Mouse (Mus musculus) stomach, embryonic 14.5 days (tissue): ENCODE measurements around the gene Prph. TPM values are rescaled to one million over a fixed set of nuclear protein-coding genes. Genes with fewer than 3 reads are reported as not detected.
"Not testable (repeated sequence)": the region's sequence is repeated elsewhere in the genome, so short reads cannot be mapped to it uniquely, and the experiment has no call there.

Experiments
- ATAC-seq: fragments of 200-750 bp; cut with Nextera tagmentation; 2 replicates; pipeline ENCODE4 v1.8.0; 2017; ENCODE audit warnings: low read depth, moderate TSS enrichment; ENCODE audit not compliant: insufficient number of reproducible peaks, insufficient read depth, low FRiP score
- H3K27ac ChIP-seq: fragments of 300-500 bp; sonication (generic); 2 replicates; pipeline ENCODE4 v1.5.1; 2014; ENCODE audit warnings: mild to moderate bottlenecking, low read length, moderate library complexity, mixed read lengths
- H3K27me3 ChIP-seq: fragments of 300-500 bp; sonication (generic); 2 replicates; pipeline ENCODE4 v1.6.1; 2014; ENCODE audit warnings: low read length, control low read depth, mixed read lengths; ENCODE audit not compliant: control insufficient read depth, insufficient read depth
- H3K36me3 ChIP-seq: fragments of 300-500 bp; sonication (generic); 2 replicates; pipeline ENCODE4 v1.6.1; 2014; ENCODE audit warnings: mild to moderate bottlenecking, control low read depth, low read length, moderate library complexity, mixed read lengths; ENCODE audit not compliant: control insufficient read depth, insufficient read depth
- H3K4me1 ChIP-seq: fragments of 300-500 bp; sonication (generic); 2 replicates; pipeline ENCODE4 v1.6.1; 2014; ENCODE audit warnings: low read length, control low read depth, mixed read lengths; ENCODE audit not compliant: control insufficient read depth, insufficient read depth
- H3K4me2 ChIP-seq: fragments of 300-500 bp; sonication (generic); replicated peaks from 2 replicates; pipeline ENCODE4 v1.6.1; 2014; ENCODE audit warnings: low read depth, low read length, control low read depth
- H3K4me3 ChIP-seq: fragments of 300-500 bp; sonication (generic); 2 replicates; pipeline ENCODE4 v1.5.1; 2014; ENCODE audit warnings: low read depth, low read length, control low read depth
- H3K9ac ChIP-seq: fragments of 300-500 bp; sonication (generic); replicated peaks from 2 replicates; pipeline ENCODE4 v1.6.1; 2014; ENCODE audit warnings: low read depth, mild to moderate bottlenecking, control low read depth, low read length, moderate library complexity, mixed read lengths
- H3K9me3 ChIP-seq: fragments of 300-500 bp; sonication (generic); 2 replicates; pipeline ENCODE4 v1.6.1; 2016; ENCODE audit warnings: low read depth, low read length, control low read depth; ENCODE audit not compliant: control insufficient read depth
- WGBS: fragments of 180-500 bp; shearing (Covaris S2); extraction: QIAGEN DNeasy Blood & Tissue Kit; methylation state at CpG from one replicate; pipeline ENCODE4 v1.1.7; 2014; 5-methylcytosine and 5-hydroxymethylcytosine counted together
- polyA plus RNA-seq: library from polyadenylated mRNA; unstranded; fragments of >200 nt; fragmentation: Nextera tagmentation; extraction: Ambion mirVana; gene quantifications from 2 replicates; pipeline ENCODE4 v1.2.1, GENCODE M21; 2014

Gene Prph
- polyA plus RNA-seq, 1 experiment from 2014 or later, result 31.1 TPM

GRCm38 (mm10) chr15:99053373-99053772, 1.6 kb upstream of the Prph start:
- H3K27me3 ChIP-seq, result peaks cover 44% of the 10 kb centered on the region
- no peak for ATAC-seq
- no peak overlapping the region for H3K27ac ChIP-seq

GRCm38 (mm10) chr15:99055511-99055961, 562 bp downstream of the Prph start:
- Histone ChIP-seq H3K9me3 (no peaks in the 10 kb centered on the region), H3K36me3 (no peaks in the 10 kb centered on the region), H3K4me3 (peak overlapping the region; percentile 34), H3K4me1 (peaks cover 10% of the 10 kb centered on the region; the same call in 1 of the 2 replicates), H3K9ac (no peak overlapping the region), H3K4me2 (peak overlapping the region; percentile 56), H3K27me3 (peaks cover 44% of the 10 kb centered on the region), H3K27ac (no peak overlapping the region)
- WGBS, result under 1% methylated on average over 37 of the region's 37 CpGs
- ATAC-seq, result 0 out of 2 replicates have a peak, but pooled peaks have one; percentile 50

More at GRCm38 (mm10) chr15:99053373-99053772, 1.6 kb upstream of the Prph start:
- Histone ChIP-seq H3K4me2 (no peak overlapping the region), H3K4me1 (peaks cover 10% of the 10 kb centered on the region; the same call in 1 of the 2 replicates), H3K9ac (no peak overlapping the region), H3K36me3 (no peaks in the 10 kb centered on the region), H3K4me3 (no peak overlapping the region), H3K9me3 (no peaks in the 10 kb centered on the region)
- 2% methylated on average over 9 of the region's 9 CpGs for WGBS

- WGBS, result 5% methylated on average over 14 of the region's 14 CpGs
- Histone ChIP-seq H3K36me3 (no peaks in the 10 kb centered on the region), H3K4me1 (peaks cover 10% of the 10 kb centered on the region; the same call in 1 of the 2 replicates), H3K27ac (no peak overlapping the region), H3K4me2 (peak overlapping the region; percentile 56; the same call in 1 of the 2 replicates), H3K27me3 (peaks cover 44% of the 10 kb centered on the region), H3K4me3 (peak overlapping the region; percentile 34; the same call in 1 of the 2 replicates), H3K9ac (no peak overlapping the region), H3K9me3 (no peaks in the 10 kb centered on the region)
- ATAC-seq, result no peak
Observed at GRCm38 (mm10) chr15:99056332-99056731, 1.4 kb downstream of the Prph start.

DNA sequence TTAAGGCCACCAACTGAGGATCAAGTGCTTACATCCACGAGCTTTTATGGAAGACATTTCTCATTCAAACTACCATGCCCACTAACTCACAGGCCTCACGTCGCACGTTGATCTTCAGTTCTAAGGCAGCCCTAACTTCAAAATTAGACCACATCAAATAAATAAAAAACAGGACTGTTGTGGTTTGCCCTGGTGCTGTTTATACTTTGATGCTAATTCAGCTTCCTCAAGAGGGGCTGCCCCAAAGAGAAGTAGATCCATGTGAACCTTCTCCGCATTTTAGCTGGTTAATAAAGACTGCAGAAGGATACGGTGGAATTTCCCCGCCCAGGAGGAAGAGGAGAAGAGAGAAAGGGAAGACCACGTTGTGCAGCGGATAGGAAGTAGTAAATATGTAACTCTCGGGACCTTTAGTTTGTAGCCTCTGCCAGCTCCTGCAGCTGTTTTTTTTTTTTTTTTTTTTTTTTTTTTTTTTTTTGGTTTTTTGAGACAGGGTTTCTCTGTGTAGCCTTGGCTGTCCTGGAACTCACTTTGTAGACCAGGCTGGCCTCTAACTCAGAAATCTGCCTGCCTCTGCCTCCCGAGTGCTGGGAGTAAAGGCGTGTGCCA, 10.7 kb downstream of the Prph start:
- no peak overlapping the region for H3K27ac ChIP-seq
- H3K4me3 ChIP-seq, result no peak overlapping the region
- no peaks in the 10 kb centered on the region for H3K9me3 ChIP-seq
- no peak for ATAC-seq
- 77% methylated on average over 12 of the region's 12 CpGs for WGBS
- no peak overlapping the region for H3K4me2 ChIP-seq
- no peaks in the 10 kb centered on the region for H3K4me1 ChIP-seq
- no peak overlapping the region for H3K9ac ChIP-seq
- H3K36me3 ChIP-seq, result no peaks in the 10 kb centered on the region
- H3K27me3 ChIP-seq, result no peaks in the 10 kb centered on the region

GRCm38 (mm10) chr15:99071988-99072387, 17.0 kb downstream of the Prph start:
- 0 out of 2 replicates have a peak, but pooled peaks cover 4% of the 10 kb centered on the region for H3K36me3 ChIP-seq
- H3K27ac ChIP-seq, result no peak overlapping the region
- WGBS, result 84% methylated on average over 1 of the region's 1 CpGs
- no peak for ATAC-seq
- H3K4me3 ChIP-seq, result no peak overlapping the region
- H3K9me3 ChIP-seq, result no peaks in the 10 kb centered on the region
- H3K4me1 ChIP-seq, result peaks cover 11% of the 10 kb centered on the region; the same call in 1 of the 2 replicates
- no peak overlapping the region for H3K9ac ChIP-seq
- H3K4me2 ChIP-seq, result no peak overlapping the region
- no peaks in the 10 kb centered on the region for H3K27me3 ChIP-seq

DNA sequence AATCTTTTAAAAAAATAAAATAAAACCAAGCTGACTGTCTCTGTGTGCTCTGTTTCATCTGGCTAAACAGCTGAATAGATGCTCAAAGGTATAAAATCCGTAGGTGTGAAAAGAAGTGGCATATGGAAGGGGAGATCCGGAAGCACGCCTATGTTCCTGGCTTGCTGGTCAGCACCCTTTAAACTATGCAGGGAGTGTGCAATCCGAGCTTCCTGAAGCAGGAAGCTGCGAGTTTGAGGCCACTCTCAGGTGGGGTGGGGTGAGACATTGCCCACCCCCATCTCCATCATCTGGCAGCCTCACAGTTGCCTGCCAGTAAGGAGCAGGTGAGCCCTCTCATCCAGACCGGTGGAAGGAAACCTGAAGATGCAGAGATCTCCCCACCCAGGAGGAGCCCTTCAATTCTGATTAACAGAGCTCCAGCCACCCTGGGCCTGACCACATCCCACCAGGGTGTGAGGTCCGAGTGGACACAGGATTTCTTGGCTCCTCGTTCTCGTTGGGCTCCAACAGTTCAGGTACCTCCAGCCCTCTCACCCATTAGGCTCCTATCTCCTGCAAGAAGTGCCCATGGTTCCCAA, 19.1 kb downstream of the Prph start, which contains the start of gene Troap:
Gene Troap, plus strand, starts transcription at position 557 of the 581 bp plus-strand sequence.
- Histone ChIP-seq H3K9me3 (no peaks in the 10 kb centered on the region), H3K9ac (peak within 1 kb of the TSS; percentile 77), H3K4me2 (peak within 1 kb of the TSS; percentile 87), H3K27ac (peak within 1 kb of the TSS; percentile 96), H3K4me3 (peak within 1 kb of the TSS; percentile 44), H3K36me3 (peaks cover 22% of the 10 kb centered on the region), H3K27me3 (no peaks in the 10 kb centered on the region), H3K4me1 (peaks cover 11% of the 10 kb centered on the region; the same call in 1 of the 2 replicates)
- WGBS, result 15% methylated on average over 9 of the region's 9 CpGs
- peak; percentile 7; the same call in 1 of the 2 replicates for ATAC-seq

GRCm38 (mm10) chr15:99074600-99075333, 19.8 kb downstream of the Prph start:
- H3K36me3 ChIP-seq, result peaks cover 22% of the 10 kb centered on the region
- H3K4me3 ChIP-seq, result peak overlapping the region; percentile 44
- WGBS, result under 1% methylated on average over 44 of the region's 44 CpGs
- no peaks in the 10 kb centered on the region for H3K27me3 ChIP-seq
- H3K9ac ChIP-seq, result peak overlapping the region; percentile 77
- H3K4me1 ChIP-seq, result peaks cover 11% of the 10 kb centered on the region; the same call in 1 of the 2 replicates
- H3K27ac ChIP-seq, result peak overlapping the region; percentile 96
- peak overlapping the region; percentile 87 for H3K4me2 ChIP-seq
- ATAC-seq, result peak; percentile 97
- H3K9me3 ChIP-seq, result no peaks in the 10 kb centered on the region

DNA sequence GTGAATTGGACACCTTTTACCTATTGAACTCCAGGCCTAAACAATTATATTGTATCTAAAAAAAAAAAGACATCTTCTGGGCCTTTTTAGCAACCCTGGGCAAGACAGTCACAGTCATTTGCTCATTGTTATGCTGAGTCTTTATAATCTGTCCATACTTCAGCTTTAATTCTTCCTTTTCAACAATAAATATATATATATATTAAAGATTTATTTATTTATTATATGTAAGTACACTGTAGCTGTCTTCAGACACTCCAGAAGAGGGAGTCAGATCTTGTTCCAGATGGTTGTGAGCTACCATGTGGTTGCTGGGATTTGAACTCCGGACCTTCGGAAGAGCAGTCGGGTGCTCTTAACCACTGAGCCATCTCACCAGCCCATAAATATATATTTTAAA, 21.0 kb downstream of the Prph start:
- not testable (repeated sequence) for ATAC-seq, H3K9ac ChIP-seq, H3K27ac ChIP-seq, H3K27me3 ChIP-seq, H3K9me3 ChIP-seq
- Histone ChIP-seq H3K4me1 (peaks cover 11% of the 10 kb centered on the region; the same call in 1 of the 2 replicates), H3K4me3 (peak overlapping the region; percentile 44), H3K4me2 (peak overlapping the region; percentile 87; the same call in 1 of the 2 replicates), H3K36me3 (peaks cover 25% of the 10 kb centered on the region)
- 92% methylated on average over 3 of the region's 3 CpGs for WGBS
